Mouse (Mus musculus) liver, postnatal 0 days (tissue): ENCODE measurements around the gene Zic2. TPM values are rescaled to one million over a fixed set of nuclear protein-coding genes. Genes with fewer than 3 reads are reported as not detected.
"Not testable (repeated sequence)": the region's sequence is repeated elsewhere in the genome, so short reads cannot be mapped to it uniquely, and the experiment has no call there.

Source experiments
- ATAC-seq: fragments of 200-750 bp; cut with Nextera tagmentation; 2 replicates; pipeline ENCODE4 v1.8.0; 2017; ENCODE audit warnings: mild to moderate bottlenecking, moderate library complexity
- DNase-seq: peaks from one replicate; pipeline ENCODE4 v3.0.0-alpha.2; 2016
- H3K27ac ChIP-seq: fragments of 300-500 bp; sonication (generic); 2 replicates; pipeline ENCODE4 v1.5.1; 2014; ENCODE audit warnings: antibody characterized with exemption, moderate library complexity, mild to moderate bottlenecking, low read depth
- H3K27me3 ChIP-seq: fragments of 300-500 bp; sonication (generic); 2 replicates; pipeline ENCODE4 v1.6.1; 2014; ENCODE audit warnings: low read length, control low read depth, mixed read lengths; ENCODE audit not compliant: insufficient read depth
- H3K36me3 ChIP-seq: fragments of 300-500 bp; sonication (generic); replicated peaks from 2 replicates; pipeline ENCODE4 v1.6.1; 2014; ENCODE audit warnings: mild to moderate bottlenecking, control low read depth, low read length, moderate library complexity, mixed read lengths; ENCODE audit not compliant: insufficient read depth
- H3K4me1 ChIP-seq: fragments of 300-500 bp; sonication (generic); 2 replicates; pipeline ENCODE4 v1.6.1; 2014; ENCODE audit warnings: antibody characterized with exemption, mild to moderate bottlenecking, control low read depth; ENCODE audit not compliant: insufficient read depth
- H3K4me2 ChIP-seq: fragments of 300-500 bp; sonication (generic); 2 replicates; pipeline ENCODE4 v1.6.1; 2014; ENCODE audit warnings: low read depth, mild to moderate bottlenecking, low read length, moderate library complexity, mixed read lengths
- H3K4me3 ChIP-seq: fragments of 300-500 bp; sonication (generic); 2 replicates; pipeline ENCODE4 v1.5.1; 2014; ENCODE audit warnings: low read depth, low read length
- H3K9ac ChIP-seq: fragments of 300-500 bp; sonication (generic); replicated peaks from 2 replicates; pipeline ENCODE4 v1.6.1; 2014; ENCODE audit warnings: mild to moderate bottlenecking, moderate library complexity
- H3K9me3 ChIP-seq: fragments of 300-500 bp; sonication (generic); 2 replicates; pipeline ENCODE4 v1.6.1; 2016; ENCODE audit warnings: mild to moderate bottlenecking, control low read depth, low read length, mixed read lengths
- CTCF ChIP-seq: sonication (generic); IDR thresholded peaks from 2 replicates; pipeline ENCODE4 v1.5.1; 2016; ENCODE audit warnings: antibody characterized with exemption, low read depth
- EP300 ChIP-seq: IDR thresholded peaks from 2 replicates; pipeline ENCODE4 v1.6.1; 2016; ENCODE audit warnings: antibody characterized with exemption, low read depth, mild to moderate bottlenecking
- WGBS: fragments of 180-500 bp; shearing (Covaris S2); extraction: QIAGEN DNeasy Blood & Tissue Kit; methylation state at CpG from one replicate; pipeline ENCODE4 v1.1.7; 2014; ENCODE audit not compliant: insufficient replicate concordance; 5-methylcytosine and 5-hydroxymethylcytosine counted together
- polyA plus RNA-seq: library from polyadenylated mRNA; unstranded; fragments of >200 nt; fragmentation: Nextera tagmentation; extraction: Ambion mirVana; gene quantifications from 2 replicates; pipeline ENCODE4 v1.2.1, GENCODE M21; 2015

Zic2 gene
- polyA plus RNA-seq, 1 experiment from 2014 or later, result not detected

GRCm38 (mm10) chr14:122453388-122453995 lies 21.7 kb upstream of the Zic2 start:
- Histone ChIP-seq H3K27me3 (peaks cover 75% of the 10 kb centered on the region), H3K9ac (no peak overlapping the region), H3K4me1 (0 out of 2 replicates have a peak, but pooled peaks cover 3% of the 10 kb centered on the region), H3K36me3 (no peaks in the 10 kb centered on the region), H3K9me3 (no peaks in the 10 kb centered on the region), H3K27ac (no peak overlapping the region), H3K4me3 (peak overlapping the region; percentile 35), H3K4me2 (peak overlapping the region; percentile 62)
- whole genome bisulfite sequencing, result 6% methylated on average over 32 of the region's 32 CpGs
- TF ChIP-seq EP300, result no peak
- DNase-seq, result no peak
- ATAC-seq, result no peak

- Histone ChIP-seq H3K36me3 (no peaks in the 10 kb centered on the region), H3K4me1 (0 out of 2 replicates have a peak, but pooled peaks cover 3% of the 10 kb centered on the region), H3K27ac (no peak overlapping the region), H3K27me3 (peaks cover 69% of the 10 kb centered on the region), H3K4me3 (peak overlapping the region; percentile 35), H3K9me3 (no peaks in the 10 kb centered on the region), H3K4me2 (peak overlapping the region; percentile 62), H3K9ac (no peak overlapping the region)
- no peak for TF ChIP-seq CTCF
- TF ChIP-seq EP300, result no peak
- DNase-seq (no peak), ATAC-seq (no peak)
- 20% methylated on average over 12 of the region's 12 CpGs for WGBS
These were observed 21.1 kb upstream of the Zic2 start for GRCm38 (mm10) chr14:122453996-122454738.

- ATAC-seq (no peak), DNase-seq (no peak)
- 58% methylated on average over 10 of the region's 10 CpGs for WGBS
- no peak overlapping the region for H3K27ac ChIP-seq
- no peaks in the 10 kb centered on the region for H3K36me3 ChIP-seq
- TF ChIP-seq CTCF (no peak), EP300 (no peak)
- 0 out of 2 replicates have a peak, but pooled peaks cover 3% of the 10 kb centered on the region for H3K4me1 ChIP-seq
- no peaks in the 10 kb centered on the region for H3K9me3 ChIP-seq
- no peak overlapping the region for H3K9ac ChIP-seq
- peaks cover 65% of the 10 kb centered on the region for H3K27me3 ChIP-seq
- no peak overlapping the region for H3K4me2 ChIP-seq
- H3K4me3 ChIP-seq, result no peak overlapping the region
These were observed 20.2 kb upstream of the Zic2 start for GRCm38 (mm10) chr14:122454901-122455561.

GRCm38 (mm10) chr14:122455562-122455958 lies 19.7 kb upstream of the Zic2 start:
- H3K4me2 ChIP-seq, result no peak overlapping the region
- H3K9ac ChIP-seq, result no peak overlapping the region
- no peak for ATAC-seq
- no peaks in the 10 kb centered on the region for H3K36me3 ChIP-seq
- no peak overlapping the region for H3K27ac ChIP-seq
- H3K4me3 ChIP-seq, result no peak overlapping the region
- H3K4me1 ChIP-seq, result 0 out of 2 replicates have a peak, but pooled peaks cover 3% of the 10 kb centered on the region
- no peak for TF ChIP-seq CTCF
- no peak for TF ChIP-seq EP300
- H3K27me3 ChIP-seq, result peaks cover 64% of the 10 kb centered on the region
- DNase-seq, result no peak
- WGBS, result 74% methylated on average over 4 of the region's 4 CpGs
- no peaks in the 10 kb centered on the region for H3K9me3 ChIP-seq

DNA sequence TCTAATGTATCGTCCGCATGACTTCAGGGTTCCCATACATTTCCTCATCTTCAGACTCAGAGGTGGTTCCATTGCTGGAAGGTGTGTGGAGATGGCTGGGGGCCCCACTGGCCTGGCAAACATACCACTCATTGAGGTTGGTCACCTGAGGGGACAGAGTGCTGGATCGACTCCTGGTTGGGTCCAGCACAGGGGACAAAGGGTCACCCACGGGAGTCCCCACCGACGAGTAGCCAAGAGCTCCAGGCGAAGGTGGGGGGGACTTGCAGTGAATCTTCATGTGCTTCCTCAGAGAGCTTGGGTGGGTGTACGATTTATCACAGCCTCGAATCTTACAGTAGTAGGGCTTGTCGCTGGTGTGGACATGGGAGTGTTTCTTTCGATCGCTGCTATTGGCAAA lies 15.9 kb upstream of the Zic2 start:
- H3K27ac ChIP-seq, H3K4me2 ChIP-seq, H3K9me3 ChIP-seq, H3K4me3 ChIP-seq, H3K9ac ChIP-seq, DNase-seq, H3K36me3 ChIP-seq, ATAC-seq: not testable (repeated sequence)
- H3K27me3 ChIP-seq, result peaks cover 54% of the 10 kb centered on the region
- peaks cover 12% of the 10 kb centered on the region for H3K4me1 ChIP-seq
- 63% methylated on average over 7 of the region's 12 CpGs for WGBS

GRCm38 (mm10) chr14:122459776-122460175 lies 15.5 kb upstream of the Zic2 start:
- TF ChIP-seq CTCF, result no peak
- no peak for TF ChIP-seq EP300
- no peaks in the 10 kb centered on the region for H3K36me3 ChIP-seq
- WGBS, result 100% methylated on average over 1 of the region's 1 CpGs
- ATAC-seq, result no peak
- no peak for DNase-seq
- H3K9ac ChIP-seq, result no peak overlapping the region
- peaks cover 56% of the 10 kb centered on the region for H3K27me3 ChIP-seq
- no peaks in the 10 kb centered on the region for H3K9me3 ChIP-seq
- H3K27ac ChIP-seq, result no peak overlapping the region
- H3K4me2 ChIP-seq, result no peak overlapping the region
- H3K4me1 ChIP-seq, result peaks cover 12% of the 10 kb centered on the region
- H3K4me3 ChIP-seq, result no peak overlapping the region
